Mouse (Mus musculus): Measurements from ENCODE around the gene 1700067K01Rik.
"Not testable (repeated sequence)": the region's sequence is repeated elsewhere in the genome, so short reads cannot be mapped to it uniquely, and the experiment has no call there.

DNA sequence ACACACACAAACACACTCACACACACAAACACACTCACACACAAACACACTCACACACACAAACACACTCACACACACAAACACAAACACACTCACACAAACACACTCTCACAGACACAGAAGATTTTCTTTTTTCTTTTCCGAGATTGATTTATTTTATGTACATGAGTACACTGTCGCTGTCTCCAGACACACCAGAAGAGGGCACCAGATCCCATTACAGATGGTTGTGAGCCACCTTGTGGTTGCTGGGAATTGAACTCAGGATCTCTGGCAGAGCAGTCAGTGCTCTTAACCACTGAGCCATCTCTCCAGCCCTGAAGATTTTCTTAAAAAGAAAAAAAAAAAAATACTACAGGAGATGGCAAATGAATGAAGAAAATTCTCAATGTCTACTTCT is 18.1 kb upstream of the 1700067K01Rik start:
- not testable (repeated sequence) for TF ChIP-seq POLR2A (IDR thresholded peaks at IDR 0.05; ENCODE audit: borderline replicate concordance, control insufficient read depth, low read depth, low read length); CTCF (IDR thresholded peaks at IDR 0.05; ENCODE audit: control insufficient read depth, insufficient read depth, low read length)
